Mouse (Mus musculus): ENCODE measurements around the gene Tnfrsf9. TPM values are rescaled to one million over a fixed set of nuclear protein-coding genes. Genes with fewer than 3 reads are reported as not detected.

Gene Tnfrsf9
- polyA plus RNA-seq, 1 experiment = 1.0 TPM

DNA sequence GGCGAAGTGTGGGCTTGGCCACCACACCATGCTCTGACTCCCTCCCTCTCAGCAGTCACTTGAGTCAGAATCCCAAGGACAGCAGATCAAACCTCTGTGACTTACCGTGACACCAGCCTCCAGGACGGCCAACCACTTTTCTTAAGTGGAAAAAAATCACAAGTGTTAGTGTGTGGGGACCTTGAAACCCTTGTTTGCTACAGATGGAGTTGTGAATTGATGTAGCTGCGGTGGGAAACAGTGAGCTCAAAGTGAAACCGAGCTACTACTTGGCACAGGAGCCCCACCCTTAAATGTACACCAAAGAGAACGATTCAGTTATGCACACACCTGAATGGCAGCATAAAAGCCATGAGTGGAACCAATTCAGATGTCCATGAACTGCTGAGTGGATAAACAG is 10.6 kb downstream of the Tnfrsf9 start:
- peaks cover 3% of the 10 kb centered on the region; the same call in 1 of the 2 replicates for H3K9me3 ChIP-seq
- H3K36me3 ChIP-seq (replicated peaks; ENCODE audit: low read length) = no peaks in the 10 kb centered on the region
- peaks cover 43% of the 10 kb centered on the region for H3K4me1 ChIP-seq
- no peak overlapping the region for H3K4me3 ChIP-seq (replicated peaks)
- H3K27me3 ChIP-seq (replicated peaks) = peaks cover 11% of the 10 kb centered on the region
- TF ChIP-seq FLI1 (IDR thresholded peaks at IDR 0.05; ENCODE audit: low read length) = no peak
- no peak for TF ChIP-seq GATA1 (IDR thresholded peaks at IDR 0.05; ENCODE audit: borderline replicate concordance, low read length)

DNA sequence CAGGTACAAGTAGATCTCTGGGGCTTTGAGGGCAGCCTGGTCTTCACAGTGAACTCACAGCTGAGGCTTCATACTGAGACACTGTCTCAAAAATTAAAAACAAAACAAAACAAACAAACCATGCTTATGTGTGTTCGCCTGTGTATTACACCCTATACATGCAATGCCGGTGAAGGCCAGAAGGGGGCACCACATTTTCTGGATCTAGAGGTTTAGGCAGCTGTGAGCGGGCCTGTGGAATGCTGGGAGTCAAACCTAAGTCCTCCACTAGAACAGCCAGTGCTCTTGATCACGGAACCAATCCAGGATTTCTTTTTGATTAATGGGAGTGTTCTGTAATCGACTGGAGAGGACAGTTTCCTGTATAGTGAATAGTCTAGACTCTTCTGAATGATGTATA is 11.6 kb downstream of the Tnfrsf9 start:
- peaks cover 3% of the 10 kb centered on the region; the same call in 1 of the 2 replicates for H3K9me3 ChIP-seq
- no peak overlapping the region for H3K4me3 ChIP-seq (replicated peaks)
- peaks cover 17% of the 10 kb centered on the region for H3K27me3 ChIP-seq (replicated peaks)
- H3K4me1 ChIP-seq = peaks cover 43% of the 10 kb centered on the region
- H3K36me3 ChIP-seq (replicated peaks; ENCODE audit: low read length) = no peaks in the 10 kb centered on the region
- TF ChIP-seq GATA1 (IDR thresholded peaks at IDR 0.05; ENCODE audit: borderline replicate concordance, low read length) (no peak), FLI1 (IDR thresholded peaks at IDR 0.05; ENCODE audit: low read length) (no peak)

DNA sequence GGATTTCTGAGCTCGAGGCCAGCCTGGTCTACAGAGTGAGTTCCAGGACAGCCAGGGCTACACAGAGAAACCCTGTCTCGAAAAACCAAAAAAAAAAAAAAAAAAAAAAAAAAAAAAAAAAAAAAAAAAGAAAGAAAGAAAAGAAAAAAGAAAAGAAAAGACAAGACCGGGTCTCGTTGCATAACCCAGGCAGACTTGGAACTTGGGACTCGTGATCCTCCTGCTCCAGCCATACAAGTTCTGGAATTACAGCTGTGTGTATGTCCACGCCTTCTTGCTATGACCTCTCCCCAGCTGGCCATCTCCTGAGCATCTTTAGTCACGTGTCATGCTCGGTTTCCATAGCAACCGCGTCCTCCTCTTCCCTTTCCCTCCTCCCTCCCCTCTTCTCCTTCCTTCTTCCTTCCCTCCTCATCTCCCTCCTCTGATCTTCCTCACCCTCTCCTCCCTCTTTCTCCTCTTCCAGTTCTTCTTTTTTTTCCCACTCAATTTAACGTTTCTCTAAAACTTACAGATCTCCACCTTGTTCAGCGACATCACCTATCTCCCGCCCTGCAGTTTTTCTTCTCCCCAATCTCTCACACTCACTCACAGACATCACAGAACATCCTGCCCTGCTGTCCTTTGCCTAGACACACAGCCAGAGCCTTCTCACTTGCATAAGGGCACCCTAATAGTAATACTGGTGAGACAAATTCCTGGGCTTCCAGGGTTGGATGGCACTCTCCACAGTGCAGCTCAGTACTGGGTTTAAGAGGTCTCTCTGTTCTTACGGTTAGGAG is 12.8 kb downstream of the Tnfrsf9 start:
- no peak for TF ChIP-seq FLI1 (IDR thresholded peaks at IDR 0.05; ENCODE audit: low read length)
- no peak for TF ChIP-seq GATA1 (IDR thresholded peaks at IDR 0.05; ENCODE audit: borderline replicate concordance, low read length)
- Histone ChIP-seq H3K4me3 (replicated peaks) (peak overlapping the region; percentile 84), H3K4me1 (peaks cover 43% of the 10 kb centered on the region), H3K9me3 (peaks cover under 1% of the 10 kb centered on the region; the same call in 1 of the 2 replicates), H3K36me3 (replicated peaks; ENCODE audit: low read length) (no peaks in the 10 kb centered on the region), H3K27me3 (replicated peaks) (peaks cover 16% of the 10 kb centered on the region)

DNA sequence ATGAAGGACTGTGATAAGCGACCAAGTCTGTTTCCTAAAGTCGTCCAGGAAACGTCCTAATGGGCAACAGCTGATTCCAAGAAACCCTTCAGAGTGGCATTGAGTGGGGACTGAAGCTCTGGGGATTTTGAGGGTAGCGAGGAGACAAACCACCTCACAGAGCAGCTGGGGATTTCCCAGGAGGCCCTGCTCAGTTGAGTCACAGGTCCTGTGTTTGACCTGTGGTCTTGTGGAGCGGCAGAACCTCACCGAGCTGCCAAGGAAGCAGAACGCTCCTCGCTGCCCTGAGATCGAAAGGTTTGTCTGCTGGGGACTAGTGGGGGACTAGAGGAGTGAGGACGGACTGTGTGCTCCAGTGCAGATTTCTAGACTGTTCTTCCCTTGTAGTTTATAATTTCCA is 13.4 kb downstream of the Tnfrsf9 start:
- H3K4me1 ChIP-seq = peaks cover 43% of the 10 kb centered on the region
- H3K9me3 ChIP-seq = no peaks in the 10 kb centered on the region
- peak overlapping the region; percentile 87 for H3K4me3 ChIP-seq (replicated peaks)
- TF ChIP-seq GATA1 (IDR thresholded peaks at IDR 0.05; ENCODE audit: borderline replicate concordance, low read length) (no peak), FLI1 (IDR thresholded peaks at IDR 0.05; ENCODE audit: low read length) (no peak)
- peaks cover 20% of the 10 kb centered on the region for H3K27me3 ChIP-seq (replicated peaks)
- no peaks in the 10 kb centered on the region for H3K36me3 ChIP-seq (replicated peaks; ENCODE audit: low read length)

DNA sequence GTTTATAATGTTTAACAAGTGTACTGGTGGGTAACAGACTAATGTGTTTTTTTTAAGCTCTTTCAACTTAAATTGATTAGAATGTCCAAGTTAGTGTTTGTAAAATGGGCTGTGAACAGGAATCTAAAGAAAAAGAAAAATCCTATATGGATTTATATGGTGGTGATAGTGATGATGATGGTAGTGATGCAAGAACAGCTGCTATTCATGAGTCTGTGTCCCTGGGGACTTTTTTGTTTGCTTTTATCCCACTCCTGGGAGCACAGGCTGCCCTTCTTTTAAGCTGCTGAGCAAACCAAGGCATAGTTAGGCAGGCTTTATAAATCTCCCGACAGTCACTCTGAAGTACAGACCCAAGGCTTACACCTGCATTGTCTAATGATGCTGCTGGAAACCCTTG is 19.1 kb downstream of the Tnfrsf9 start:
- no peak overlapping the region for H3K4me3 ChIP-seq (replicated peaks)
- TF ChIP-seq FLI1 (IDR thresholded peaks at IDR 0.05; ENCODE audit: low read length) (no peak), GATA1 (IDR thresholded peaks at IDR 0.05; ENCODE audit: borderline replicate concordance, low read length) (no peak)
- H3K27me3 ChIP-seq (replicated peaks) = peaks cover 42% of the 10 kb centered on the region
- peaks cover 20% of the 10 kb centered on the region for H3K4me1 ChIP-seq
- H3K36me3 ChIP-seq (replicated peaks; ENCODE audit: low read length) = no peaks in the 10 kb centered on the region
- H3K9me3 ChIP-seq = no peaks in the 10 kb centered on the region

DNA sequence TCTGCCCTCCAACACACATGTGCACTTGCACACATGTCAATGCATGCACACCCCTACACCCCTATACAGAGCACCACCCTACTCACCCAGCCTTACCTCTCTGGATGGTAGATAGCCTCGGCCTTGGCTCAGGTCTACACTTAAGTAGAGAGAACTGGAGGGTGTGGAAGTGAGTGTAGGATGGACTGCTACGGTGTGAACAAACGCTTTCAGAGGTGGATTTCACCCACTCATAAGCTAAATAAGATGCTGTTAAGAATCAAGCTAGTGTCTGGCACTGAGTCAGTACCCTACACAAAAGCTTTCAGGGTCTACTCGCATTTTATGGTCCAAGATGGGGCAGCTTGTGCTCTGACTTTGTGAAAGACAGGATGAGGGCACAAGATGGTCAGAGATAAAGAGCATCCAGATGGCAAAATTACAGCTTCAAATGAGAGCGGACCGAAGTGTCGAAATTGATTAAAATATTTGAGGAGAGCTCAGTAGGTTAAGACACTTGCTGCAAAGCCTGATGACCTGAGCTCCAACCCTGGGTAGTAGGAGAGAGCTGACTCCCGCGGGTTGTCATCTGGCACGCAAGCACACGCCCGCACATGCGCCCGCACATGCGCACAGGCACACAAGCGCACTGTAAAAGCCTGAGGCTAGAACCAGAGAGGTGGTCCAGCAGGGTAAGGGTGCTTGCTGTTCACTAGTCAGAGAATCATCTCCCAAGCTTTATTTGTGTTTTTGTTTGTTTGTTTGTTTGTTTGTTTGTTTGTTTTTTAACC is 23.1 kb downstream of the Tnfrsf9 start:
- Histone ChIP-seq H3K36me3 (replicated peaks; ENCODE audit: low read length) (no peaks in the 10 kb centered on the region), H3K27me3 (replicated peaks) (peaks cover 31% of the 10 kb centered on the region), H3K9me3 (0 out of 2 replicates have a peak, but pooled peaks cover 4% of the 10 kb centered on the region), H3K4me3 (replicated peaks) (no peak overlapping the region), H3K4me1 (peaks cover 28% of the 10 kb centered on the region)
- TF ChIP-seq FLI1 (IDR thresholded peaks at IDR 0.05; ENCODE audit: low read length) = no peak
- no peak for TF ChIP-seq GATA1 (IDR thresholded peaks at IDR 0.05; ENCODE audit: borderline replicate concordance, low read length)

DNA sequence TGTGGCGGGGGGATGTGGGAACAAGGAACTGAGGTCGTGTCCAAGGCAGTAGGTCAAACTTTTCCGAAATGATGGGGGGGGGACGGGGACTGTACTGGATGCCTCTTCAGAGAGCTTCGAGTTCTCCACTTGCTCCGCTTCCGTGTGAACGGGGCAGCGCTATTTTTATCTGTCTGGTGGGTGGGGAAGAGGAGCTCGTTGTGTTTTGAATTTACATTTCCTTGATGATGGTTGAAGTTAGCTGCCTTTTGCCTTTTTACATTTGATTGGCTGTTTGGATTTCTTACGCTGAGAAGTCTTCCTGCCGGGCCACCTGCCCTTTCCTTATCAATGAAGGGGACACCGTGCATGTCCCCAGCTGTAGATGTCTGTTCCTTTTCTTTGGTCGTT is 23.7 kb downstream of the Tnfrsf9 start:
- Histone ChIP-seq H3K4me3 (replicated peaks) (no peak overlapping the region), H3K9me3 (0 out of 2 replicates have a peak, but pooled peaks cover 4% of the 10 kb centered on the region), H3K27me3 (replicated peaks) (peaks cover 28% of the 10 kb centered on the region), H3K36me3 (replicated peaks; ENCODE audit: low read length) (no peaks in the 10 kb centered on the region), H3K4me1 (peaks cover 34% of the 10 kb centered on the region)
- TF ChIP-seq GATA1 (IDR thresholded peaks at IDR 0.05; ENCODE audit: borderline replicate concordance, low read length) (no peak), FLI1 (IDR thresholded peaks at IDR 0.05; ENCODE audit: low read length) (no peak)

DNA sequence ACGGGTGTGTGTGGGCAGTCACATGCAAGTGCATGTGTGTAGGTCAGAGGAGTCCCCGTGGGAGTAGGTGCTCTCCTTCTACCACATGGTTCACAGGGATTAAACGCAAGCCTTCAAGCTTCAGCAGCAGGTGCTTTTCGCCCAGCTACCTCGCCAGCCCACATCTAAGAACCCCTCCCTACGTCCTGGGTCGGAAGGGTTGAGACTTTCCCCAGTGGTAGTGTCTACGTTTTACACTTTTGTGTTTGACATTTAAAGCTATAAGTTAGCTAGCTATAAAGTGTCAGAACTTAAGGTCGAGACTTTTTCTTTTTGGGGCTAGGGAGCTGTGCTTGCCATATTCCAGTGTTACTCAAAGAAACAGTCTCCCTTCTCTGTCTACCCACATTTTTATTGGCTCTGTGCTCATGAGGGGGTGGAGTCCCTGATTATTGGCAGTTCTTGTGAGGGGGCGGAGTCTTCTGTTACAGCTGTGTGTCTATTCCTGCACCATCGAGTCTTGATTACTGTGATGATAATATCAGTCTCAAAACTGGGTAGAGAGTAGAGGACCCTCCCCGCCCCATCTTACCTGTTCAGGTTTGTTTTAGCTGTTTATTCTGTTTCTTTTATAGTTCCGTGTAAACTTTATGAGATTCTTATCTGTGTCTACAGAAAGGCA is 25.8 kb downstream of the Tnfrsf9 start:
- Histone ChIP-seq H3K27me3 (replicated peaks) (peaks cover 15% of the 10 kb centered on the region), H3K9me3 (0 out of 2 replicates have a peak, but pooled peaks cover 4% of the 10 kb centered on the region), H3K4me3 (replicated peaks) (no peak overlapping the region), H3K4me1 (peaks cover 35% of the 10 kb centered on the region), H3K36me3 (replicated peaks; ENCODE audit: low read length) (no peaks in the 10 kb centered on the region)
- TF ChIP-seq FLI1 (IDR thresholded peaks at IDR 0.05; ENCODE audit: low read length) = no peak
- no peak for TF ChIP-seq GATA1 (IDR thresholded peaks at IDR 0.05; ENCODE audit: borderline replicate concordance, low read length)

DNA sequence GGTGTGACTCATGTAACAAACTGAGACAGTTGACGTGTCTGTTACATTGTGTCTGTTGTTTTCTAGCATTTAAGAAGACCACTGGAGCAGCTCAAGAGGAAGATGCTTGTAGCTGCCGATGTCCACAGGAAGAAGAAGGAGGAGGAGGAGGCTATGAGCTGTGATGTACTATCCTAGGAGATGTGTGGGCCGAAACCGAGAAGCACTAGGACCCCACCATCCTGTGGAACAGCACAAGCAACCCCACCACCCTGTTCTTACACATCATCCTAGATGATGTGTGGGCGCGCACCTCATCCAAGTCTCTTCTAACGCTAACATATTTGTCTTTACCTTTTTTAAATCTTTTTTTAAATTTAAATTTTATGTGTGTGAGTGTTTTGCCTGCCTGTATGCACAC is 30.3 kb downstream of the Tnfrsf9 start:
- peaks cover 29% of the 10 kb centered on the region for H3K27me3 ChIP-seq (replicated peaks)
- no peak overlapping the region for H3K4me3 ChIP-seq (replicated peaks)
- H3K4me1 ChIP-seq = peaks cover 29% of the 10 kb centered on the region
- H3K9me3 ChIP-seq = no peaks in the 10 kb centered on the region
- TF ChIP-seq FLI1 (IDR thresholded peaks at IDR 0.05; ENCODE audit: low read length) (no peak), GATA1 (IDR thresholded peaks at IDR 0.05; ENCODE audit: borderline replicate concordance, low read length) (no peak)
- no peaks in the 10 kb centered on the region for H3K36me3 ChIP-seq (replicated peaks; ENCODE audit: low read length)
